Mouse (Mus musculus) CH12.LX (cell line): ENCODE data around the gene Sidt1. TPM values are rescaled to one million over a fixed set of nuclear protein-coding genes. Genes with fewer than 3 reads are reported as not detected.

Experiments
- DNase-seq: peaks from one replicate; pipeline ENCODE4 v3.0.0-alpha.2; 2013; ENCODE audit errors: extremely low read depth
- H3K27ac ChIP-seq: 2 replicates; pipeline ENCODE4 v1.5.1; 2012; ENCODE audit warnings: low read depth, mild to moderate bottlenecking, control low read depth, moderate library complexity; ENCODE audit not compliant: insufficient read depth
- H3K27me3 ChIP-seq: replicated peaks from 2 replicates; pipeline ENCODE3; 2012; ENCODE audit warnings: inconsistent platforms
- H3K36me3 ChIP-seq, 2 experiments: replicated peaks in 1 of 2; 2 replicates each; pipeline versions ENCODE3 to v1.6.1; 2012; ENCODE audit warnings: inconsistent platforms in 1 of 2, low read length in 1 of 2, mild to moderate bottlenecking in 1 of 2, mixed read lengths in 1 of 2, moderate library complexity in 1 of 2; ENCODE audit not compliant: control insufficient read depth in 1 of 2, insufficient read depth in 1 of 2
- H3K4me1 ChIP-seq, 2 experiments: 2 replicates each; pipeline ENCODE4 v1.6.1; 2012; ENCODE audit warnings: inconsistent platforms in 1 of 2, moderate library complexity in 1 of 2; ENCODE audit not compliant: insufficient read depth in 2 of 2, control insufficient read depth in 1 of 2
- H3K4me2 ChIP-seq: 2 replicates; pipeline ENCODE4 v1.6.1; 2012; ENCODE audit warnings: low read depth, mild to moderate bottlenecking, control low read depth; ENCODE audit not compliant: poor library complexity, insufficient read depth, severe bottlenecking
- H3K4me3 ChIP-seq, 3 experiments: fragments of 150-350 bp in 1 of 3; sonication (generic) in 1 of 3; replicated peaks in 1 of 3; 2 replicates each; pipeline versions ENCODE3 to v1.5.1; 2011 to 2012; ENCODE audit warnings: low read depth in 2 of 3, low read length in 2 of 3, mild to moderate bottlenecking in 2 of 3, moderate library complexity in 2 of 3, control low read depth in 1 of 3, improper control_type of control experiment in 1 of 3, inconsistent platforms in 1 of 3, mixed read lengths in 1 of 3; ENCODE audit not compliant: poor library complexity in 1 of 3
- H3K79me2 ChIP-seq: replicated peaks from 2 replicates; pipeline ENCODE4 v1.6.1; 2012; ENCODE audit warnings: mild to moderate bottlenecking, moderate library complexity; ENCODE audit not compliant: control insufficient read depth, poor library complexity, insufficient read depth, severe bottlenecking; ENCODE audit errors: extremely low read depth
- H3K9ac ChIP-seq: 2 replicates; pipeline ENCODE4 v1.6.1; 2012; ENCODE audit warnings: low read depth, mild to moderate bottlenecking, control low read depth, moderate library complexity; ENCODE audit not compliant: insufficient read depth
- H3K9me3 ChIP-seq: replicated peaks from 2 replicates; pipeline ENCODE3; 2012; ENCODE audit warnings: low read length, inconsistent platforms, mixed read lengths
- CHD1 ChIP-seq: IDR thresholded peaks from 2 replicates; pipeline ENCODE4 v1.6.1; 2012; ENCODE audit warnings: low read depth, low read length, improper control_type of control experiment, inconsistent platforms
- CTCF ChIP-seq, 2 experiments: IDR thresholded peaks in 1 of 2; conservative IDR thresholded peaks in 1 of 2; 2 replicates each; pipeline ENCODE4 v1.5.1; 2011 to 2012; ENCODE audit warnings: low read depth in 2 of 2, low read length in 2 of 2, improper control_type of control experiment in 1 of 2, inconsistent platforms in 1 of 2, mild to moderate bottlenecking in 1 of 2, moderate library complexity in 1 of 2
- ELF1 ChIP-seq: IDR thresholded peaks from 2 replicates; pipeline ENCODE4 v1.6.1; 2014; ENCODE audit warnings: low read depth, mild to moderate bottlenecking, inconsistent platforms, low read length, improper control_type of control experiment
- ETS1 ChIP-seq: conservative IDR thresholded peaks from 2 replicates; pipeline ENCODE4 v1.6.1; 2012; ENCODE audit warnings: low read depth, mild to moderate bottlenecking, inconsistent platforms, low read length, improper control_type of control experiment, moderate library complexity
- JUN ChIP-seq: IDR thresholded peaks from 2 replicates; pipeline ENCODE4 v1.6.1; 2011; ENCODE audit warnings: low read depth, mild to moderate bottlenecking, low read length, improper control_type of control experiment, moderate library complexity; ENCODE audit not compliant: insufficient read depth
- JUND ChIP-seq: conservative IDR thresholded peaks from 2 replicates; pipeline ENCODE4 v1.6.1; 2011; ENCODE audit warnings: low read depth, low read length, improper control_type of control experiment
- KAT2A ChIP-seq: IDR thresholded peaks from 2 replicates; pipeline ENCODE4 v1.6.1; 2012; ENCODE audit warnings: low read length, improper control_type of control experiment, inconsistent platforms; ENCODE audit not compliant: insufficient replicate concordance
- MAFK ChIP-seq: IDR thresholded peaks from 2 replicates; pipeline ENCODE4 v1.6.1; 2011; ENCODE audit warnings: low read length, improper control_type of control experiment; ENCODE audit not compliant: insufficient replicate concordance
- MAX ChIP-seq: IDR thresholded peaks from 2 replicates; pipeline ENCODE4 v1.6.1; 2011; ENCODE audit warnings: low read length, improper control_type of control experiment
- MAZ ChIP-seq: IDR thresholded peaks from 2 replicates; pipeline ENCODE4 v1.6.1; 2012; ENCODE audit warnings: low read depth, mild to moderate bottlenecking, inconsistent platforms, low read length, improper control_type of control experiment, moderate library complexity
- MEF2A ChIP-seq: IDR thresholded peaks from 2 replicates; pipeline ENCODE4 v1.6.1; 2014; ENCODE audit warnings: low read depth, mild to moderate bottlenecking, inconsistent platforms, low read length, improper control_type of control experiment, borderline replicate concordance
- MXI1 ChIP-seq: IDR thresholded peaks from 2 replicates; pipeline ENCODE4 v1.6.1; 2011; ENCODE audit warnings: mild to moderate bottlenecking, low read depth, low read length, improper control_type of control experiment
- MYC ChIP-seq: IDR thresholded peaks from 2 replicates; pipeline ENCODE4 v1.6.1; 2011; ENCODE audit warnings: low read depth, mild to moderate bottlenecking, improper control_type of control experiment, low read length
- NELFE ChIP-seq: IDR thresholded peaks from 2 replicates; pipeline ENCODE4 v1.6.1; 2011; ENCODE audit warnings: low read depth, low read length, improper control_type of control experiment
- PAX5 ChIP-seq: IDR thresholded peaks from 2 replicates; pipeline ENCODE4 v1.6.1; 2012; ENCODE audit warnings: low read length, inconsistent platforms, mixed read lengths
- POLR2AphosphoS2 ChIP-seq: IDR thresholded peaks from 2 replicates; pipeline ENCODE4 v1.6.1; 2011; ENCODE audit warnings: low read depth, low read length, improper control_type of control experiment
- RAD21 ChIP-seq: IDR thresholded peaks from 2 replicates; pipeline ENCODE4 v1.6.1; 2011; ENCODE audit warnings: low read depth, mild to moderate bottlenecking, low read length, improper control_type of control experiment, moderate library complexity
- RCOR1 ChIP-seq: conservative IDR thresholded peaks from 2 replicates; pipeline ENCODE4 v1.6.1; 2012; ENCODE audit warnings: low read depth, mild to moderate bottlenecking, inconsistent platforms, low read length, improper control_type of control experiment
- USF2 ChIP-seq: conservative IDR thresholded peaks from 2 replicates; pipeline ENCODE4 v1.6.1; 2011; ENCODE audit warnings: low read depth, low read length, improper control_type of control experiment
- ZKSCAN1 ChIP-seq: IDR thresholded peaks from 2 replicates; pipeline ENCODE4 v1.6.1; 2012; ENCODE audit warnings: low read depth, inconsistent platforms, low read length, improper control_type of control experiment, borderline replicate concordance
- ZMIZ1 ChIP-seq: IDR thresholded peaks from 2 replicates; pipeline ENCODE4 v1.6.1; 2012; ENCODE audit warnings: low read depth, mild to moderate bottlenecking, inconsistent platforms, low read length, improper control_type of control experiment
- ZNF384 ChIP-seq: IDR thresholded peaks from 2 replicates; pipeline ENCODE4 v1.6.1; 2012; ENCODE audit warnings: low read depth, low read length, improper control_type of control experiment, inconsistent platforms
- dilution Hi-C: fragments of 300-500 bp; cut with MboI; formaldehyde crosslinking; loops from 2 replicates; pipeline ENCODE4 v1.14.3; 2020; ENCODE audit warnings: low sequenced_read_pairs; ENCODE audit not compliant: extremely low pct_unique_long_range_greater_than_20kb, extremely low pct_ligation_motif_present
- in situ Hi-C: fragments of 300-500 bp; cut with MboI; formaldehyde crosslinking; loops from 3 replicates; pipeline ENCODE4 v1.14.3; 2019; ENCODE audit warnings: low sequenced_read_pairs, low pct_ligation_motif_present, low pct_unique_long_range_greater_than_20kb, mixed read lengths
- polyA plus RNA-seq: library from polyadenylated mRNA; unstranded; fragments of >175 nt; gene quantifications from 2 replicates; pipeline ENCODE4 v1.2.1, GENCODE M21; 2012; ENCODE audit warnings: low read depth; ENCODE audit not compliant: insufficient read length
- total RNA-seq, 2 experiments: library from RNA; depleted of rRNA; stranded (reverse); fragments of 300-350 nt in 1 of 2; fragments of >200 nt in 1 of 2; gene quantifications; 2 replicates each; pipeline ENCODE4 v1.2.3; 2012 to 2014

Gene Sidt1
- total and polyA plus RNA-seq, 3 experiments, result not detected

GRCm38 (mm10) chr16:44375459-44375858 lies 42.5 kb upstream of the Sidt1 start:
- Histone ChIP-seq H3K27ac (no peak overlapping the region), H3K9ac (no peak overlapping the region), H3K27me3 (no peaks in the 10 kb centered on the region), H3K4me1 (no peaks in the 10 kb centered on the region), H3K4me3 (no peak overlapping the region), H3K4me2 (no peak overlapping the region), H3K36me3 (peaks cover 29 to 77% of the 10 kb centered on the region in 2 experiments), H3K79me2 (no peaks in the 10 kb centered on the region), H3K9me3 (no peaks in the 10 kb centered on the region)
- in situ Hi-C loops (no loop called here), dilution Hi-C loops (no loop called here)
- TF ChIP-seq NELFE (no peak), ETS1 (no peak), USF2 (no peak), ELF1 (no peak), ZKSCAN1 (no peak), CHD1 (no peak), MAZ (no peak), MEF2A (no peak)
- no peak for DNase-seq

GRCm38 (mm10) chr16:44365522-44365921 lies 32.5 kb upstream of the Sidt1 start:
- TF ChIP-seq CTCF (conservative IDR thresholded peaks at IDR 0.05 in 1 of 2, IDR thresholded peaks at IDR 0.05 in 1 of 2; ENCODE audit: low read depth in 2 of 2, low read length in 2 of 2) (no peak), KAT2A (no peak), ETS1 (no peak), MXI1 (no peak), POLR2AphosphoS2 (no peak), RCOR1 (no peak), PAX5 (no peak), ZNF384 (no peak), MAX (no peak), RAD21 (no peak), ZMIZ1 (no peak), ZKSCAN1 (no peak), USF2 (no peak), MAFK (no peak), JUND (no peak), MYC (no peak), JUN (no peak)
- Histone ChIP-seq H3K4me3 (no peak overlapping the region), H3K4me1 (no peaks in the 10 kb centered on the region), H3K79me2 (no peaks in the 10 kb centered on the region), H3K4me2 (no peak overlapping the region), H3K9ac (no peak overlapping the region), H3K27me3 (no peaks in the 10 kb centered on the region), H3K9me3 (no peaks in the 10 kb centered on the region), H3K27ac (no peak overlapping the region), H3K36me3 (peaks cover 18 to 51% of the 10 kb centered on the region in 2 experiments)
- dilution Hi-C loops, result no loop called here
- in situ Hi-C loops, result no loop called here
- no peak for DNase-seq
